Mouse (Mus musculus): ENCODE measurements around the gene Lrrc25.
A peak's percentile ranks its signal among the peaks of the same experiment; 100 is the strongest.

Lrrc25 gene

GRCm38 (mm10) chr8:70647343-70648163, 31.6 kb downstream of the Lrrc25 start:
- DNase-seq (ENCODE audit: inconsistent ontology term) = no peak

- DNase-seq (ENCODE audit: inconsistent ontology term) = no peak
These were observed 32.1 kb downstream of the Lrrc25 start for GRCm38 (mm10) chr8:70648164-70648442.

- no peak for DNase-seq (ENCODE audit: inconsistent ontology term)
These were observed 33.0 kb downstream of the Lrrc25 start for GRCm38 (mm10) chr8:70648921-70649320.

GRCm38 (mm10) chr8:70649324-70649723, 33.4 kb downstream of the Lrrc25 start:
- peak; percentile 94 for DNase-seq (ENCODE audit: inconsistent ontology term)

- no peak for DNase-seq (ENCODE audit: inconsistent ontology term)
These were observed 34.4 kb downstream of the Lrrc25 start for GRCm38 (mm10) chr8:70650351-70650750.

- peak; percentile 58 for DNase-seq (ENCODE audit: inconsistent ontology term)
These were observed 37.3 kb downstream of the Lrrc25 start for GRCm38 (mm10) chr8:70653226-70653625.

GRCm38 (mm10) chr8:70654121-70654520, 38.2 kb downstream of the Lrrc25 start:
- no peak for DNase-seq (ENCODE audit: inconsistent ontology term)

GRCm38 (mm10) chr8:70655469-70655868, 39.5 kb downstream of the Lrrc25 start:
- peak; percentile 70 for DNase-seq (ENCODE audit: inconsistent ontology term)

GRCm38 (mm10) chr8:70656193-70656790, 40.3 kb downstream of the Lrrc25 start:
- peak; percentile 62 for DNase-seq (ENCODE audit: inconsistent ontology term)

GRCm38 (mm10) chr8:70657214-70657613, 41.3 kb downstream of the Lrrc25 start:
- no peak for DNase-seq (ENCODE audit: inconsistent ontology term)

- no peak for DNase-seq (ENCODE audit: inconsistent ontology term)
These were observed 41.8 kb downstream of the Lrrc25 start for GRCm38 (mm10) chr8:70657739-70658138.

- DNase-seq (ENCODE audit: inconsistent ontology term) = no peak
These were observed 43.1 kb downstream of the Lrrc25 start for GRCm38 (mm10) chr8:70658897-70659603.

GRCm38 (mm10) chr8:70659604-70660272, 43.8 kb downstream of the Lrrc25 start:
- DNase-seq (ENCODE audit: inconsistent ontology term) = peak; percentile 94

- no peak for DNase-seq (ENCODE audit: inconsistent ontology term)
These were observed 44.3 kb downstream of the Lrrc25 start, which contains the start of gene Pgpep1 for GRCm38 (mm10) chr8:70660273-70660725. Gene Pgpep1, minus strand, starts transcription at chr8:70660388.

- no peak for DNase-seq (ENCODE audit: inconsistent ontology term)
These were observed 47.7 kb downstream of the Lrrc25 start for GRCm38 (mm10) chr8:70663691-70664090.

- no peak for DNase-seq (ENCODE audit: inconsistent ontology term)
These were observed 48.7 kb downstream of the Lrrc25 start for GRCm38 (mm10) chr8:70664631-70665030.

- DNase-seq (ENCODE audit: inconsistent ontology term) = no peak
These were observed 49.6 kb downstream of the Lrrc25 start for GRCm38 (mm10) chr8:70665599-70665998.

- peak; percentile 89 for DNase-seq (ENCODE audit: inconsistent ontology term)
These were observed 51.1 kb downstream of the Lrrc25 start for GRCm38 (mm10) chr8:70667071-70667470.
